Mouse (Mus musculus): ENCODE results near the gene Pde1a.

DNA sequence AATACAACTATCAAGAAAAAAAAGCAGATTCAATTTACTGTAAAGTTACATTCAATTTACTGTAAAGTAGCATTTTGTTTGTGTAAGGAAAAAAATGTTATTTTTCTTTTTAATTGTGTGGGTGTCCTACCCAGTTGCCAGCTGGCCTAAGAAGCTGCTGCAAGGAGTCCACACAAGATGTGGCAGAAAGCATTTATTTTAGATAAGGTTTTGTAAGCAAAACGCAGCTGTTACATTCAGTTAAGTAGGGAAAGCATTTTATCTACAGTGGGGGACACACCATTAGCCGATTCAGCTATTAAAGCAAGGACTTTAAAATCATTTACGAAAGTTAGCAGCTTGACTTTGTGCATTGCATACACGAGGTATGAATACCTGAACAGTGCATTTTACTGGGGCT lies 145.5 kb downstream of the Pde1a start:
- TF ChIP-seq CTCF (IDR thresholded peaks at IDR 0.05; ENCODE audit: control insufficient read depth, insufficient read depth, insufficient read length) (no peak), USF1 (IDR thresholded peaks at IDR 0.05; ENCODE audit: low read depth) (no peak), CEBPB (IDR thresholded peaks at IDR 0.05; ENCODE audit: low read depth) (no peak), FOSL1 (IDR thresholded peaks at IDR 0.05; ENCODE audit: insufficient read depth, low read length, poor library complexity, severe bottlenecking) (no peak)
